Mouse (Mus musculus) neutrophil, adult 5-6 weeks (primary cell): ENCODE data around the gene Cse1l. TPM values are rescaled to one million over a fixed set of nuclear protein-coding genes. Genes with fewer than 3 reads are reported as not detected.

Experiments
- ATAC-seq: fragments of 151-379, 151-347 bp; 2 replicates; pipeline ENCODE4 v1.8.0; 2017; ENCODE audit warnings: mild to moderate bottlenecking, moderate TSS enrichment; ENCODE audit not compliant: insufficient number of reproducible peaks, poor library complexity, low FRiP score, severe bottlenecking; ENCODE audit errors: extremely low read depth
- total RNA-seq: library from RNA; stranded (forward); fragments of 200-1000 nt; gene quantifications from 2 replicates; pipeline ENCODE4 v1.2.3, GENCODE M21; 2017

Gene Cse1l
- total RNA-seq = 95.3 and 99.6 TPM in 2 replicates

- peak; percentile 91 for ATAC-seq
Observed at GRCm38 (mm10) chr2:166905711-166906522, at the start of gene Cse1l. Gene Cse1l (plus strand): TSS chr2:166906040.

DNA sequence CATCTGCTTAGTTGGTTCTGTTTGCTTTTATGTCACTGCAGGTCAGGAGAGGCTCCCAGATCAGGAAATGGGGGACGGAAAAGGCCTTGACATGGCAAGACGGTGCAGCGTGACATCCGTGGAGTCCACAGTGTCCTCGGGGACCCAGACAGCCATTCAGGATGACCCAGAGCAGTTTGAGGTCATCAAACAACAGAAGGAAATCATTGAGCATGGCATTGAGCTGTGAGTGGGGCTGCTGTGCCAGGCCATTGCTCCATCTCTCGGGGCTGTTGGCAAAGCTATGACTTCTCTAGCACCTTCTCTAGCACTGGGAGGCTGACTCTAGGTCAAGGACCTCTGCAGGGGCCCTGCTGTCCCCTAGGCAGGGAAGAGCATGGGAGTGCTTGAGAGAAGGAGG lies 49.5 kb upstream of the Cse1l start:
- ATAC-seq = no peak

DNA sequence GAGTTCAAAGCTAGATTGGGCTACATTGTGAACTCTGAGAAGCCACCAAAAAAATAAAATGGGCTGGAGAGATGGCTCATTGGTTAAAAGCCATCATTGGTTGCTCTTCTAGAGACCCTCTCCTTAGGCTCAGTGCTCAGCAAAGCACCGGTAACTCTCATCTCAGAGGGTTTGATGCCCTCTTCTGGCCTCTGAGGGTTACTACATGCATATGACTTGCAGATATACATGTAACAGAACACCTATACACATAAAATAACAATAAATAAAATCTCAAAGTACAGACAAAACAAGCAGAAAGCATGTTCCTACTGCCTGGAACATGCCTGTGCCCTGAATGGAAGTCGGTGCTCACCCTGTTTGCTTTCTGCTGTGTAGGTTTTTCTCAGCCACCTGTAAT lies 48.7 kb upstream of the Cse1l start:
- no peak for ATAC-seq

GRCm38 (mm10) chr2:166859214-166859613 lies 46.6 kb upstream of the Cse1l start:
- ATAC-seq = no peak

DNA sequence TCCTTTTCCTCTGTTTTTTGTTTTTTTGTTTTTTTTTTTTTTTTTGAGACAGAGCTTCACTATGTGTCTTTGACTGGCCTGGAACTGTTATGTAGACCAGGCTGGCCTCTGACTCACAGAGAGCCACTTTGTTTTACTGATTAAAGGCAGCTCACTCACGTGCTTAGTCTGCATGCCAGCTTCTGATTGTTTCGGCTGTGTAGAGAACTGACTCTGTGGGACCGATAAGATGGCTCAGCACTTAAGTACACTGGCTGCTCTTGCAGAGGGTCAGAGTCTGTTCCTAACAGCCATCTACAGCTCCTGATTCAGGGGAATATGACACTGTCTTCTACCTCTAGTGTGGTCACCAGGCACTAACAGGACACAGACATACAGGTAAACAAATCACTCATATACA lies 43.3 kb upstream of the Cse1l start:
- ATAC-seq = no peak

DNA sequence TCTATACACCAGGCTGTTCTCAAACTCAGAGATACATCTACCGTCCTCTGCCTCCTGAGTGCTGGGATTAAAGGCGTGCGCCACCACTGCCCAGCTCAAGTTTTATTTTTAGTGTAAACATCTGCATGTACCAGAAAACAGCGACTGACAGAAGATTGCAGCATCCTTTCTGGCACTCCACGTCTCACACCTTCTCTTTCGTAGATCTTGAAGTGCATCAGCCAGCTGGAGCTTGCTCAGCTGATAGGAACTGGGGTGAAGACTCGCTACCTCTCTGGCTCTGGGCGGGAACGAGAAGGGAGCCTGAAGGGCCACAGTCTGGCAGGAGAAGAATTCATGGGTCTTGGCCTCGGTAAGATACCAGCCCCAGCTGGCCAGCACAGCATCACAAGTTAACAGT lies 40.4 kb upstream of the Cse1l start:
- no peak for ATAC-seq

DNA sequence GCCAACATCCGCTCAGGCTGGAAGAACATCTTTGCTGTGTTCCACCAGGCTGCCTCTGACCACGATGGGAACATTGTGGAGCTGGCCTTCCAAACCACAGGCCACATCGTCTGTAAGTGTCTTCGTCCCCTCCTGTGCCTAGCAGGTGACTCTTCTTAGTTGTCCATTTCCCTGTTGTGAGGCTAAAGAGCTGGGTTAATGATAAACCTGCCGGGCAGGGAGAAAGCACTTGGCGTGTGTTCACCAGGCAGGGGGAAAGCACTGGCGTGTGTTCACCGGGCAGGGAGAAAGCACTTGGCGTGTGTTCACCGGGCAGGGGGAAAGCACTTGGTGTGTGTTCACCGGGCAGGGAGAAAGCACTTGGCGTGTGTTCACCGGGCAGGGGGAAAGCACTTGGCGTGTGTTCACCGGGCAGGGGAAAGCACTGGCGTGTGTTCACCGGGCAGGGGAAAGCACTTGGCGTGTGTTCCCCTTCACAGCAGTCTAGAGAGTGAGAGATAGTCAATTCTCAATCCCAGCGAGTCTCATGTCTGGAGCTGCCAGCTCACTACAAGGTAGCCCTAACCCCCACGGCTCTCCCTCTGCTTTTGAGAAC lies 35.5 kb upstream of the Cse1l start:
- no peak for ATAC-seq

- ATAC-seq = no peak
Observed at GRCm38 (mm10) chr2:166870899-166871298, 34.9 kb upstream of the Cse1l start.

GRCm38 (mm10) chr2:166874675-166875280 lies 31.1 kb upstream of the Cse1l start:
- no peak for ATAC-seq

- peak; percentile 83 for ATAC-seq
Observed at GRCm38 (mm10) chr2:166875561-166875960, 30.3 kb upstream of the Cse1l start.

GRCm38 (mm10) chr2:166876331-166876730 lies 29.5 kb upstream of the Cse1l start:
- ATAC-seq = peak; percentile 55

DNA sequence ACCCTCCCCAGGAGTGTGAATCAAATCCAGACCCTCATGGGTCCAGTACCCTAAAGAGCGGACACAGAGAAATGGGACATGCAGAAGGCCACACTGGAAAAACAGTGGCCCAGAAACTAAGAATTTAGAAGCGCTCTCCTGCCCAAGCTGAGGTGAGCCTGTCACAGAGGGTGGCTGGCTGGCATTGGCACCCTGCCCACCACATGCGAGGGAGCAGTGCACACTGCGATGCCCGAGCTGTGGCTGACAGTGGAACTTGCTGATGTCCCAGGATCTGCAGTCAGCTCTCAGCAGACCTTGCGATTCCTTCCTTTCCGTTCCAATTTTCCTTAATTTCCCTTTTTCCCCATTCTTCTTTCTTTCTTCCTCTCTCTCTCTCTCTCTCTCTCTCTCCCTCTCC lies 20.8 kb upstream of the Cse1l start:
- ATAC-seq = no peak

DNA sequence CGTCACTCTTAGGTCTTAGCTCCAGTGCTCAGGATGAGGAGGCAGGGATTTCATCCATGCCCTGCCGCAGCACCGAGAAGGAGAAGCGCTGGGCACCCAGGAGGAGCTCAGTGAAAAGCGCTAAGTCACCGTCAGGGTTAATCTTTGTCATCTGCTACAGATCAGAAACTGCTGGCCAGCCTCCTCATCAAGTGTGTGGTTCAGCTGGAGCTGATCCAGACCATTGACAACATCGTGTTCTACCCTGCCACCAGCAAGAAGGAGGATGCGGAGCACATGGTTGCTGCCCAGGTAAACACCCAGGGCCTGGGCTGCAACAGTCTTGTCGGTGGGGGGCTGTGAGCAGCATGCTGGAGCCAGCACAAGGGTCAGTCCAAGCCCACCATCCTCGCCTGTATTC lies 20.2 kb upstream of the Cse1l start:
- ATAC-seq = no peak

DNA sequence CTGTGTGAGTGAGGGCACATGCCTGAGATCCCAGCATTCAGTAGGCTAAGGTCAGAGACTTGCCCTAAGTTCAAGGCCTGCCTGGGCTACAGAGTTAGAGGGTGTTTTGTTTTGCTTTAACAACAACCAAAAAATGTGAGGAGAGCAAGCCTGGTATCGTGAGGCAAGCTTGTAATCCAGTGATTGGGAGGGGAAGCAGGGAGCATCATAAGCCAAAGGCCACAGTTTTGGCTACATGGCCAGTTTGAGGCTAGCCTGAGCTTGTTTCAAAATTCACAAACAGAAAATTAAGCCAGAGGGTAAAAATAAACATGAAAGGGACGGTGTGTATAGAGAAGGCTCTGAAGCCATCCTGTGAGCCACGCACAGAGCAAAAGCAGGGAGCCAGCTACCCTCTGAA lies 19.6 kb upstream of the Cse1l start:
- ATAC-seq = no peak

DNA sequence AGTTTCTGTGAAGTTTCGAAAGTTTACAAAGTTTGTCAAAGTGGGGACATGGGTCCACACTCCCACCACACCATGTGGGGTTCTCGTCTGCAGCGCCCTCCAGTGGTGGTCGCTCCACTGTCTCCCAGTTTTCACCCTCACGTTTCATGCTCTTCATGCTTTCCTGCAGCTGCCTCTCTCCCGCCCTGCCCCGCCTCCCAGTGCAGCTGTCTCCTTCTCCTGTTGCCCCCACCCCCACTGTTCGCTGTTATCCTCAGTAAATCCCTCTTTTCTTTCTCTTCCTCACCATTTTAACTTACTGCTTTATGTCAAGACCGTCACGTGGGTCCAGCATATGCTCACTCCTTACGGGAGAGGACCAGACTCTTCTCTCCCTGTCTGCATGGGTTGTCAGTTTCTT lies 18.0 kb upstream of the Cse1l start:
- no peak for ATAC-seq

DNA sequence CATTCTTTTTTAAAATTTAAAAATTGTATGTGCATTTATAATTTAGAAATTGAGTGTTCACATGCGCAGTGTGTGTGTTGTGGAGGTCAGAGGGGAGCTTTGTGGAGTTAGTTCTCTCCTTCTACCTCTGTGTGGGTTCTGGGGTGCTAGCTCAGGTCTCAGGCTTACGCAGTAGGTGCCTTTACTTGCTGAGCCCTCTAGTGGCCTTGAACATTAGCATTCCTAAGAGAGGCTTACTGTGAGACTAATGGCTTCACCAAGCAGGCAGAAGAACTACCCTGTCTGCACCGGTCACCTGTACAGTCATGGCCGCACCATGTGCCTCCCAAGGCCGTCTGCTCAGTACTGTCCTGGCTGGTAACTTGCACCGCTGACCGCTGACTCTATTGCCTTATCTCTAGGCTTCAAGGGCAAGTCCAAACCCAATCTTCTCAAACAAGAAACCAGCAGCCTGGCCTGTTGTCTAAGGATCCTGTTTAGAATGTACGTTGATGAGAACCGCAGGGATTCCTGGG lies 14.4 kb upstream of the Cse1l start:
- ATAC-seq = no peak

DNA sequence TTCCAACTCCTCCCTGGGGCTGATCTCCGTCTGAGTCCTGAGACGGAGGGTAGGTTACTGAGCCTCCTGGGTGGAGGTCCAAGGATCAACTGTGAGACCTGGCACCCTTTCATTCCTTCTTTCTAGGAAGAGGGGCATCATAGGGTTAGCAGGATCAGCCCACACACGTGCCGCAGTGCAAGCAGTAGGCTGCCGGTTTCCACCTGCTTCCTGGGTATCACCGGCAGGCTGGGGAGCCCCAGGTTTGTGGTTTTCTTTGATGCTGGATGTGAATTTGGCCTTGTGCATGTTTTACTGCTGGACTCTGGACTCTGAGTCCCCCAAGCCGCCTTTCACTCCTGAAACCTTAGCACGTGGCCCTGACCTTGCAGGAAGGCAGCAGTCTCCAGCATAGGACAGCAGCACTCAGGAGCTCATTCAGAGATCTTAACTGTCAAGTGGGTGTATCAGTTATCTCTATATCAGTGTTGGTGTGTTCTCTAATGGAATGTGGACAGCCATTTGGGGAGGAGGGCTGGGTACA lies 13.6 kb upstream of the Cse1l start:
- no peak for ATAC-seq

- ATAC-seq = no peak
Observed at GRCm38 (mm10) chr2:166893036-166893435, 12.8 kb upstream of the Cse1l start.

GRCm38 (mm10) chr2:166896368-166896767 lies 9.5 kb upstream of the Cse1l start:
- no peak for ATAC-seq

DNA sequence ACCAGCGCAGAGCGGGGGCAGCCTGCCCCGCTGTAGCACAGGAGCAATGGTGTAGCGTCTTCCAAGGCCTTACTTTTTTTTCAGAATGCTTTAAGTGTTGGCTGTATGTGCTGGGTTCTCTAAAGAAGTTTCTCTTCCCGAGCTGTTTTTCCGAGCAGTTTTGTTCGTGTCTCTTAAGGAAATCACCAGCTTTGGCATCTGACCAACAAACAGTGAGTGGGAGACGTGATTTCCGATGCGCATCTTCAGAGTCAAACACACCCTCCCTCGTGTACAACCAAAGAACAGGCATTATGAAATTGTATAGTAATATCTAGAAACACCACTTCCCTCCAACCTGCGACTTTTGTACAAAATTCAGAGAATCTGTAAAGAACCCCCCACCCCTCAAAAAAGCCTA lies 8.9 kb upstream of the Cse1l start:
- no peak for ATAC-seq
